Mouse (Mus musculus) hindbrain, embryonic 11.5 days (tissue): ENCODE data around the gene Dpp6. TPM values are rescaled to one million over a fixed set of nuclear protein-coding genes. Genes with fewer than 3 reads are reported as not detected.

Source experiments
- ATAC-seq: fragments of 200-750 bp; cut with Nextera tagmentation; 2 replicates; pipeline ENCODE4 v1.8.0; 2017; ENCODE audit warnings: mild to moderate bottlenecking, moderate TSS enrichment, moderate library complexity; ENCODE audit not compliant: low FRiP score
- DNase-seq: peaks from one replicate; pipeline ENCODE4 v3.0.0-alpha.2; 2015; ENCODE audit warnings: low spot score
- H3K27ac ChIP-seq: fragments of 300-500 bp; sonication (generic); 2 replicates; pipeline ENCODE4 v1.5.1; 2014; ENCODE audit warnings: mild to moderate bottlenecking, low read depth, low read length
- H3K27me3 ChIP-seq: fragments of 300-500 bp; sonication (generic); 2 replicates; pipeline ENCODE4 v1.6.1; 2014; ENCODE audit warnings: mild to moderate bottlenecking, low read length, moderate library complexity, mixed read lengths; ENCODE audit not compliant: control insufficient read depth, insufficient read depth
- H3K36me3 ChIP-seq: fragments of 300-500 bp; sonication (generic); 2 replicates; pipeline ENCODE4 v1.6.1; 2014; ENCODE audit warnings: mild to moderate bottlenecking, low read length, moderate library complexity, mixed read lengths; ENCODE audit not compliant: control insufficient read depth, insufficient read depth
- H3K4me1 ChIP-seq: fragments of 300-500 bp; sonication (generic); replicated peaks from 2 replicates; pipeline ENCODE4 v1.6.1; 2014; ENCODE audit warnings: low read length, mixed read lengths; ENCODE audit not compliant: control insufficient read depth, insufficient read depth
- H3K4me2 ChIP-seq: fragments of 300-500 bp; sonication (generic); replicated peaks from 2 replicates; pipeline ENCODE4 v1.6.1; 2014; ENCODE audit warnings: mild to moderate bottlenecking, low read depth, low read length
- H3K4me3 ChIP-seq: fragments of 300-500 bp; sonication (generic); 2 replicates; pipeline ENCODE4 v1.5.1; 2014; ENCODE audit warnings: low read depth, low read length
- H3K9ac ChIP-seq: fragments of 300-500 bp; sonication (generic); 2 replicates; pipeline ENCODE4 v1.6.1; 2014; ENCODE audit warnings: low read depth, low read length
- H3K9me3 ChIP-seq: fragments of 300-500 bp; sonication (generic); 2 replicates; pipeline ENCODE4 v1.6.1; 2016; ENCODE audit warnings: low read length; ENCODE audit not compliant: control insufficient read depth
- WGBS: fragments of 180-500 bp; shearing (Covaris S2); extraction: QIAGEN DNeasy Blood & Tissue Kit; methylation state at CpG from one replicate; pipeline ENCODE4 v1.1.7; 2014; 5-methylcytosine and 5-hydroxymethylcytosine counted together
- polyA plus RNA-seq: library from polyadenylated mRNA; unstranded; fragments of >200 nt; fragmentation: Nextera tagmentation; extraction: Ambion mirVana; gene quantifications from 2 replicates; pipeline ENCODE4 v1.2.1, GENCODE M21; 2014

The Dpp6 gene
- polyA plus RNA-seq, 1 experiment from 2014 or later = 13.8 TPM

- no peak for ATAC-seq
Observed at GRCm38 (mm10) chr5:27317264-27317663, 500.3 kb downstream of the Dpp6 start.

GRCm38 (mm10) chr5:27317832-27318231 is 500.8 kb downstream of the Dpp6 start:
- DNase-seq = no peak
- Histone ChIP-seq H3K27ac (no peak overlapping the region), H3K4me1 (no peaks in the 10 kb centered on the region), H3K4me3 (no peak overlapping the region), H3K36me3 (no peaks in the 10 kb centered on the region), H3K27me3 (no peaks in the 10 kb centered on the region), H3K4me2 (no peak overlapping the region), H3K9me3 (no peaks in the 10 kb centered on the region), H3K9ac (no peak overlapping the region)
- no peak for ATAC-seq
- 59% methylated on average over 1 of the region's 1 CpGs for WGBS

More at GRCm38 (mm10) chr5:27317264-27317663, 500.3 kb downstream of the Dpp6 start:
- no peak overlapping the region for H3K4me2 ChIP-seq
- no peaks in the 10 kb centered on the region for H3K4me1 ChIP-seq
- no peaks in the 10 kb centered on the region for H3K27me3 ChIP-seq
- no peak overlapping the region for H3K4me3 ChIP-seq
- no peak overlapping the region for H3K9ac ChIP-seq
- H3K9me3 ChIP-seq = no peaks in the 10 kb centered on the region
- H3K36me3 ChIP-seq = no peaks in the 10 kb centered on the region
- DNase-seq = no peak
- no peak overlapping the region for H3K27ac ChIP-seq

GRCm38 (mm10) chr5:27319731-27320130 is 502.7 kb downstream of the Dpp6 start:
- ATAC-seq (no peak), DNase-seq (no peak)
- no peaks in the 10 kb centered on the region for H3K27me3 ChIP-seq
- H3K4me2 ChIP-seq = no peak overlapping the region
- 93% methylated on average over 4 of the region's 4 CpGs for WGBS
- H3K4me3 ChIP-seq = no peak overlapping the region
- H3K4me1 ChIP-seq = no peaks in the 10 kb centered on the region
- H3K36me3 ChIP-seq = no peaks in the 10 kb centered on the region
- H3K27ac ChIP-seq = no peak overlapping the region
- no peaks in the 10 kb centered on the region for H3K9me3 ChIP-seq
- H3K9ac ChIP-seq = no peak overlapping the region

- H3K27ac ChIP-seq = no peak overlapping the region
- H3K9ac ChIP-seq = no peak overlapping the region
- no peak overlapping the region for H3K4me3 ChIP-seq
- no peak overlapping the region for H3K4me2 ChIP-seq
- ATAC-seq = no peak
- no peaks in the 10 kb centered on the region for H3K36me3 ChIP-seq
- H3K9me3 ChIP-seq = no peaks in the 10 kb centered on the region
- 74% methylated on average over 3 of the region's 3 CpGs for WGBS
- no peak for DNase-seq
- H3K4me1 ChIP-seq = no peaks in the 10 kb centered on the region
- no peaks in the 10 kb centered on the region for H3K27me3 ChIP-seq
Observed at GRCm38 (mm10) chr5:27322895-27323792, 506.1 kb downstream of the Dpp6 start.

- Histone ChIP-seq H3K27me3 (no peaks in the 10 kb centered on the region), H3K4me2 (no peak overlapping the region), H3K4me3 (no peak overlapping the region), H3K4me1 (no peaks in the 10 kb centered on the region), H3K9ac (no peak overlapping the region), H3K27ac (no peak overlapping the region), H3K36me3 (no peaks in the 10 kb centered on the region), H3K9me3 (no peaks in the 10 kb centered on the region)
- ATAC-seq (no peak), DNase-seq (no peak)
- 69% methylated on average over 3 of the region's 3 CpGs for WGBS
Observed at GRCm38 (mm10) chr5:27324346-27324928, 507.4 kb downstream of the Dpp6 start.

- Histone ChIP-seq H3K27me3 (no peaks in the 10 kb centered on the region), H3K4me3 (no peak overlapping the region), H3K27ac (no peak overlapping the region), H3K4me2 (no peak overlapping the region), H3K36me3 (no peaks in the 10 kb centered on the region), H3K4me1 (no peaks in the 10 kb centered on the region), H3K9ac (no peak overlapping the region), H3K9me3 (no peaks in the 10 kb centered on the region)
- DNase-seq (no peak), ATAC-seq (no peak)
- WGBS = 74% methylated on average over 2 of the region's 2 CpGs
Observed at GRCm38 (mm10) chr5:27336698-27337097, 519.7 kb downstream of the Dpp6 start.

- no peak overlapping the region for H3K9ac ChIP-seq
- DNase-seq = no peak
- H3K36me3 ChIP-seq = no peaks in the 10 kb centered on the region
- no peak overlapping the region for H3K4me3 ChIP-seq
- ATAC-seq = no peak
- H3K27me3 ChIP-seq = no peaks in the 10 kb centered on the region
- no peaks in the 10 kb centered on the region for H3K9me3 ChIP-seq
- H3K4me2 ChIP-seq = no peak overlapping the region
- no peaks in the 10 kb centered on the region for H3K4me1 ChIP-seq
- 88% methylated on average over 5 of the region's 5 CpGs for WGBS
- H3K27ac ChIP-seq = no peak overlapping the region
Observed at GRCm38 (mm10) chr5:27339196-27340030, 522.4 kb downstream of the Dpp6 start.

- Histone ChIP-seq H3K9ac (no peak overlapping the region), H3K4me2 (no peak overlapping the region), H3K4me1 (no peaks in the 10 kb centered on the region), H3K27me3 (no peaks in the 10 kb centered on the region), H3K9me3 (no peaks in the 10 kb centered on the region), H3K27ac (no peak overlapping the region), H3K36me3 (no peaks in the 10 kb centered on the region), H3K4me3 (no peak overlapping the region)
- no peak for DNase-seq
- WGBS = 81% methylated on average over 6 of the region's 6 CpGs
- ATAC-seq = no peak
Observed at GRCm38 (mm10) chr5:27342276-27342675, 525.3 kb downstream of the Dpp6 start.
